ENCODE assay signal across 8 mouse cellular contexts in the genomic region with DNA sequence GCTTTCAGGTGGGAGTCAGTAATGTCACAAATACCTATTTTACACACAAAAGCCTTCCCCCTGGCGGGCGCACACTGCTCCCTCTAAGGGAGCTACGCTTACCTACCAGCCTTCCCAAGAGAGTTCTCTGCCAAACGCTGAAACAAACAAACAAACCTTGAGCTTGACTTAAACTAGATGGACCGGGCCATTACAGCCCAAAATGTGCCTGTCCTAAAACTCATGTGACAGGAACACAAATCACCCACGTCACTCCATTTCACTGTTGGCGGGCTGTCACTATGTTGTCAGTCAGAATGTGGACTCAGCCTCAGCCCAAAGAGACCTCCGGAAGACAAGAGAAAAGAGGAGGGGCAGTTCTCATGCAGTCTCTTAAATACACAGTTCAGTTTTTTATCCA.
DNase-seq lines count a peak whose midpoint lies in the region; ATAC-seq and TF ChIP-seq lines count a peak whose summit lies in the region.

No protein-coding gene starts in this region.

- H3K27me3 ChIP-seq in embryonic facial prominence, embryonic 15.5 days = no peaks in the 10 kb centered on the region

- no peak for TF ChIP-seq CTCF in cortical plate, adult 2 months (IDR thresholded peaks at IDR 0.05; ENCODE audit: extremely low read depth, insufficient read depth, low read length)

- TF ChIP-seq POLR2A in cortical plate, adult 2 months (IDR thresholded peaks at IDR 0.05; ENCODE audit: extremely low read depth, insufficient read depth, low read length) = no peak

- peaks cover 8% of the 10 kb centered on the region for H3K4me1 ChIP-seq in cortical plate, adult 2 months (ENCODE audit: control insufficient read depth, insufficient read depth, low read length)
- 0 out of 2 replicates have a peak, but pooled peaks cover 5% of the 10 kb centered on the region for H3K4me1 ChIP-seq in embryonic facial prominence, embryonic 15.5 days

- 6% methylated on average over 8 of the region's 8 CpGs for WGBS in embryonic facial prominence, embryonic 15.5 days

- no peak overlapping the region for H3K9ac ChIP-seq in embryonic facial prominence, embryonic 15.5 days

- ATAC-seq in embryonic facial prominence, embryonic 15.5 days (ENCODE audit: insufficient number of reproducible peaks, low FRiP score, low TSS enrichment, low read depth) = 0 out of 2 replicates have a peak, but pooled peaks have one; percentile 21
- ATAC-seq in megakaryocyte progenitor cell, adult 5-6 weeks (replicated peaks; ENCODE audit: poor library complexity) = peak; percentile 42

- peak; percentile 48 for DNase-seq in kidney, adult 18-20 months
- DNase-seq in adrenal gland, postnatal 14 days = no peak
- no peak for DNase-seq in urinary bladder, postnatal 25 days (ENCODE audit: low spot score)
- DNase-seq in cerebellum, postnatal 25 days = no peak
- no peak for DNase-seq in layer of hippocampus, adult 18-20 months (ENCODE audit: low spot score in 2 of 2)

- H3K4me2 ChIP-seq in embryonic facial prominence, embryonic 15.5 days (replicated peaks) = peak overlapping the region; percentile 66

- H3K36me3 ChIP-seq in embryonic facial prominence, embryonic 15.5 days = no peaks in the 10 kb centered on the region

- no peak overlapping the region for H3K27ac ChIP-seq in cortical plate, adult 2 months (ENCODE audit: insufficient read depth, low read length)
- H3K27ac ChIP-seq in embryonic facial prominence, embryonic 15.5 days (replicated peaks) = no peak overlapping the region

- peak overlapping the region; percentile 51; the same call in 1 of the 2 replicates for H3K4me3 ChIP-seq in cortical plate, adult 2 months (ENCODE audit: insufficient read depth, low read length)
- H3K4me3 ChIP-seq in embryonic facial prominence, embryonic 15.5 days (replicated peaks) = peak overlapping the region; percentile 44

- no peaks in the 10 kb centered on the region for H3K9me3 ChIP-seq in embryonic facial prominence, embryonic 15.5 days (replicated peaks)
